Mouse (Mus musculus) yolk sac, embryonic 10.5 days (tissue): ENCODE measurements around the gene Slc6a3.

Source experiments
- DNase-seq: peaks from one replicate; pipeline ENCODE4 v3.0.0-alpha.2; 2017; ENCODE audit warnings: low spot score

The Slc6a3 gene

GRCm38 (mm10) chr13:73591488-73591887 lies 54.9 kb downstream of the Slc6a3 start:
- no peak for DNase-seq

DNA sequence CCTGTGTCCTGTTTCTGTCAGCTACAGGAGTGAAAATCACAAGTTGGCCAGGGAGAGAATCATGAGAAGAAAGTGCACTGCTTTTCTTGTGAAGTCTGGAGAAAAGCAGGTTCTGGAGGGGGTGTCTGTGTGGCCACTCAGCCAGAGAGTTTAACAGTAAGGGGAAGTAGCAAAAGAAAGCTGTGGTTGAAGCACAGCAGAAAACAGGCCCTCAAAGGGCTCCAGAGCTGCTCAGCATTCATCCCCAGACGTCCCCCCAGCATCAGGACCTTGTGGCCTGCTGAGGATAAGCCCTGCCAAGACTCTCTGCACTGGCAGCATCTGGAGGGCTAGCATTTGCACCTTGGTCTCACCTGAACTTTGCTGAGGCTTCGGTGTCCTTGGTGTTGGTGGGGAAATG lies 56.0 kb downstream of the Slc6a3 start:
- no peak for DNase-seq

DNA sequence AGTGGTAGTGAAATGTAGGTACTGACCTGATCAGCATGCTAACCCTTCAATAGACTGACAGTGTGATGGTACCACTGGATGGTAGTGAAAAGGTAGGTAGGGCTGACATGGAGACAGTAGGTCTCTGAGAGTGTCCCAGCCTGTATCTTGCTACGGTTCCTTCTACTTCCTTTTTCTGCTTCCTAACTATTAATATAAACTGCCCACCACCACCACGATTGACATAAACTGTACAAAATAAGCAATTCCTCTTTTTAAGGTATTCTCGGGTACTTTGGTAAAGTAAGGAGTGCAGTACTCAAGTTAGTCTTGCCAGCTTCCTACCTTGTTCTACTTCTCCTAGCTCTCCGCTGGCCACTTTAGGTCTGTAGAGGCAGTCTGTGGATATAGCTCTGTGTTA lies 59.7 kb downstream of the Slc6a3 start:
- no peak for DNase-seq

GRCm38 (mm10) chr13:73600217-73600616 lies 63.7 kb downstream of the Slc6a3 start:
- DNase-seq, result no peak

- DNase-seq, result no peak
Observed at GRCm38 (mm10) chr13:73603046-73603445, 66.5 kb downstream of the Slc6a3 start.

DNA sequence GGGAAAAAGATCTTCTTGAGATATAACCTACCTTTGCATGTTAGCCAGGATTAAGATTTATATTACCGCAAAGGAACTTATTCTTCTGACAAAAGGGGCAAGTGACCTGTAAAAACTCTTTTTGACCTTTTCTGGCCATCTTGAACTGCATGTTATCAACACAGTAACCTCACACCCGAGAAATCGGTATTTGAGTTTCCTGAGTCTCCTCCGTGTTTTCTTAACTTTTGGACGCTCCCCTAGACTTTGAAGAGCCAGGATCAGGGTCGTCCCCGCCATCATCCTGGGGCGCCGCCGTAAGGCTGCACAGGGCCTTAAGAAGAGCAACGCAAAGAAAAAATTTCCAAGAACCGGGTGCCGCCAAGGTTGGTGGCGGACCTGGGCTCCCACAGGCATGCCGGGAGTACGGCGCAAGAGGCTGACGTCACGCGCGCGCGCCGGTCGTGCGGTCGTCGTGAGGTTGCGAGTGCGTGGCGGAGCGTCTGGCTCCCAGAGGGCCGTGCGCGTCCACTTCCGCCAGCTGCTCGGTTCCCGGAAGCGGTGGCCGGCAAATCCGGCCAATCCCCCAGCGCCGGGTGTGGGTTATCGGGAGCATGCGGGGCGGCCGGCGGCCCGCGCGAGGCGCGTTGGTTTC lies 67.1 kb downstream of the Slc6a3 start, which contains the start of gene Clptm1l:
Gene Clptm1l (plus strand): TSS at position 485 of the 634 bp plus-strand sequence.
- DNase-seq, result peak; percentile 95

- peak; percentile 26 for DNase-seq
Observed at GRCm38 (mm10) chr13:73604156-73604957, 67.8 kb downstream of the Slc6a3 start.

GRCm38 (mm10) chr13:73618406-73618805 lies 81.9 kb downstream of the Slc6a3 start:
- DNase-seq, result no peak

- no peak for DNase-seq
Observed at GRCm38 (mm10) chr13:73620637-73621036, 84.1 kb downstream of the Slc6a3 start.

DNA sequence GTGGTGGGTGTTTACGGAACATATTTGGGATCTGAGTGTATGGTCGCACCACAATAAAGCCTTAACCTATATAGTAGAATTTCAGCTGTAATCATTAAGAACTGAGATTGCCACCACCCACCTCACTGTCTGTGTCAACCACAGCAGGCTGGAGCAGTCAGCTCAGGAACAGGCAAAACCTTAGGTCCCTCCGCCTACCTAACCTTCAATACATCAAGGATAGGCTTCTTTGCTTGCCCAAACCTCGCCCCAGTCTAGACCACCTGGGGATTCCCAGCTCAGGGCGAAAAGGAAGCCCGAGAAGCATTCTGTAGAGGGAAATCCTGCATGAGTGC lies 89.8 kb downstream of the Slc6a3 start:
- no peak for DNase-seq

DNA sequence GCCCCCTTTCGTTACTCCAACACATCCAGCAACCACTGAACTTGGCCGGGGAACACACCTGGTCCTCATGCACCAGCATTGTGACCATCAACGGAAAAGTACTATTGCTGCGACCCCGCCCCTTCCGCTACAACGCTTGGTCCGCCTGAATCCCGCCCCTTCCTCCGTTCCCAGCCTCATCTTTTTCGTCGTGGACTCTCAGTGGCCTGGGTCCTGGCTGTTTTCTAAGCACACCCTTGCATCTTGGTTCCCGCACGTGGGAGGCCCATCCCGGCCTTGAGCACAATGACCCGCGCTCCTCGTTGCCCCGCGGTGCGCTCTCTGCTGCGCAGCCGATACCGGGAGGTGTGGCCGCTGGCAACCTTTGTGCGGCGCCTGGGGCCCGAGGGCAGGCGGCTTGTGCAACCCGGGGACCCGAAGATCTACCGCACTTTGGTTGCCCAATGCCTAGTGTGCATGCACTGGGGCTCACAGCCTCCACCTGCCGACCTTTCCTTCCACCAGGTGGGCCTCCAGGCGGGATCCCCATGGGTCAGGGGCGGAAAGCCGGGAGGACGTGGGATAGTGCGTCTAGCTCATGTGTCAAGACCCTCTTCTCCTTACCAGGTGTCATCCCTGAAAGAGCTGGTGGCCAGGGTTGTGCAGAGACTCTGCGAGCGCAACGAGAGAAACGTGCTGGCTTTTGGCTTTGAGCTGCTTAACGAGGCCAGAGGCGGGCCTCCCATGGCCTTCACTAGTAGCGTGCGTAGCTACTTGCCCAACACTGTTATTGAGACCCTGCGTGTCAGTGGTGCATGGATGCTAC lies 90.4 kb downstream of the Slc6a3 start, which contains the start of gene Tert:
Gene Tert (plus strand): TSS at position 167 of the 805 bp plus-strand sequence.
- DNase-seq, result peak; percentile 68
